Mouse (Mus musculus) cerebellum, postnatal 4 days (tissue): ENCODE results near the gene Clpx.

Experiments used
- DNase-seq, 2 experiments: peaks; one replicate each; pipeline ENCODE4 v3.0.0; 2022; ENCODE audit warnings: low spot score in 2 of 2, mixed read lengths in 1 of 2

Gene Clpx

DNA sequence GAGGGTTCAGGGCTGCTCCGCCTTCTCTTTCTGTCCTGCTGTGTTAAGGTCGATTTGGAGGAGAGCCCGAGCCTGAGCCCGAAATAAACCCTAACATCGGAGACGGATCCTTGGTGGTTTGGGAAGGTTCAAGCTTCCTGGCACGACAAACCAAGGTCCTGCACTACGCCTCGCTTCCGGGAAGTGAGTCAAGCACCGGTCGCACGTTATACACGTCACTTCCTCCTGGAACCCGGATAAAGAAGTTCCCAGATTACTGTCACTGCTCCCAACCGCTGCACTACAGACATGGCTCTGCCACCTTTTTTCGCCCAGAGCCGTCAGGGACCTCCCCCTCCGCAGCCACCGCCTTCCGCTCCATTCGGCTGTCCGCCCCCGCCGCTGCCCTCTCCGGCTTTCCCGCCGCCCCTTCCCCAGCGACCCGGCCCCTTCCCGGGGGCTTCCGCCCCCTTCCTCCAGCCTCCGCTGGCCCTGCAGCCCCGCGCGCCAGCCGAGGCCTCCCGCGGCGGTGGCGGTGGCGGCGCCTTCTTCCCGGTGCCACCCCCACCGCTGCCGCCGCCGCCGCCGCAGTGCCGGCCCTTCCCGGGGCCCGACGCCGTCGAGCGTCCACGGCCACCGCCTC is 51.9 kb downstream of the Clpx start, which contains the start of gene Pdcd7:
Gene Pdcd7 (plus strand): TSS at position 251 of the 622 bp plus-strand sequence.
- peak; percentile 85 to 92 for DNase-seq

DNA sequence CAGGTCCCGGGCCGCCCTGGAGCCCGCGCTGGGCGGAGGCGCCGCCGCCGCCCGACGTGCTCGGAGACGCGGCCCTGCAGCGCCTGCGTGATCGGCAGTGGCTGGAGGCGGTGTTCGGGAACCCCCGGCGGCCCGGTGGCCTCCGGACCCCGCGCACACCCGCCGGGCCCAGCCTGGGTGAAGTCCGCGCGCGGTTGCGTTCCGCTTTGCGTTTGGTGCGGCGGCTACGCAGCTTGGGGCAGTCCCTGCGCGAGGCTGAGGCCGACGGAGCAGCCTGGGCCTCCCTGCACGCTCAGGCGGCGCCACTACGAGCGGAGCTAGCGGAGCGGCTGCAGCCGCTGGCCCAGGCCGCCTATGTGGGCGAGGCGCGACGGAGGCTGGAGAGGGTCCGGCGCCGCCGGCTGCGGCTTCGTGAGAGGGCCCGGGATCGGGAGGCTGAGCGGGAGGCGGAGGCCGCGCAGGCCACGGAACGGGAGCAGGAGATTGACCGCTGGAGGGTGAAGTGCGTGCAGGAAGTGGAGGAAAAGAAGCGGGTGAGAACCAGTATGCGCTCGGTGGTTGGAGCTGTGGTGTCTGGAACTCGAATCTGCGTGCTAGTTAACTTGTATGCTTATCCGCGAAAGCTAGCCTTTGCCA is 52.5 kb downstream of the Clpx start:
- DNase-seq, result peak in 1 of 2 experiments; percentile 37

- DNase-seq, result no peak
Measured at GRCm38 (mm10) chr9:65347112-65347850, 53.2 kb downstream of the Clpx start.

DNA sequence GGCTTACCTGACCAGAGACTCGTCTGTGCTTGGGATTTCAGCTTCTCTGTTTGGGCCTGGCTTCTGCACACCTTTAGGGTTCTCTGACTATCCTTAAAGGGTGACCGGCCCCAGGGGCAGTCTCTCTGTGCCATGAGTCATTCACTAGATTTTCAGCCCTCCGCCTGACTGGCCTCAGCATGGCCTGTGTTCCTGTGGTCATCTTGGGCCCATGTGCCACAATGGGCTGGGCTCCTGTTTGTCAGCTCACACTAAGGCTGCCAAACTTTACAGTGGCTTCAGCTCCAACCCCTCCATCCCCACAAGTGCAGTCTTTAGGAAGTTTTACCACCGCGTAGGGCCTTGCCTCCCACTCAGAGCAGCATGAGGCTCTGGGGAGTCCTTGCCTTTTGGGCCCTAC is 59.2 kb downstream of the Clpx start:
- DNase-seq, result no peak

GRCm38 (mm10) chr9:65356561-65356960 is 62.5 kb downstream of the Clpx start:
- no peak for DNase-seq

GRCm38 (mm10) chr9:65356971-65357370 is 62.9 kb downstream of the Clpx start:
- no peak for DNase-seq

- DNase-seq, result no peak
Measured at GRCm38 (mm10) chr9:65358956-65359480, 65.0 kb downstream of the Clpx start.

GRCm38 (mm10) chr9:65360641-65361448 is 66.8 kb downstream of the Clpx start, which contains the start of gene Ubap1l:
TSS of gene Ubap1l (plus strand) at chr9:65361041.
- no peak for DNase-seq

- DNase-seq, result no peak
Measured at GRCm38 (mm10) chr9:65363684-65364083, 69.6 kb downstream of the Clpx start.

- no peak for DNase-seq
Measured at GRCm38 (mm10) chr9:65365721-65366120, 71.7 kb downstream of the Clpx start.

DNA sequence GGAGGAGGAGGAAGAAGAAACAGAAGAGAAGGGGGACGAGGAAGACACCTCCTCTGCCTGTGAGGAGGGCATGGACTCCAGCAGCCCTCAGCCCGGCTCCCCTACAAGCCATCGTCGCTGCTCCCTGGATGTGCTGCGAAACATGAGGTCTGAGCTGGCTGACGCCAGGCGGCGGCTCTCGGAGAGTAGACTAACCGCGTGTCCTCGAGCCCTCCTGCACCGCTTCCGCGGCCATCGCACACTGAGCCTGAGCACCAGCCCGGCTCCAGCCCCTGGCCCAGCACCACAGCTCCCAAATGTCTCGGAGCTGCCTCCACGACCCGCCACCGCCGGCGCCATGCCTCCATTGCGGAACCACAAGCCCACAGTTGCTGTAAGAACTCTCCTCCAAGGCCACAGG is 77.7 kb downstream of the Clpx start:
- DNase-seq, result no peak

GRCm38 (mm10) chr9:65372449-65372848 is 78.4 kb downstream of the Clpx start:
- peak in 1 of 2 experiments; percentile 19 for DNase-seq

DNA sequence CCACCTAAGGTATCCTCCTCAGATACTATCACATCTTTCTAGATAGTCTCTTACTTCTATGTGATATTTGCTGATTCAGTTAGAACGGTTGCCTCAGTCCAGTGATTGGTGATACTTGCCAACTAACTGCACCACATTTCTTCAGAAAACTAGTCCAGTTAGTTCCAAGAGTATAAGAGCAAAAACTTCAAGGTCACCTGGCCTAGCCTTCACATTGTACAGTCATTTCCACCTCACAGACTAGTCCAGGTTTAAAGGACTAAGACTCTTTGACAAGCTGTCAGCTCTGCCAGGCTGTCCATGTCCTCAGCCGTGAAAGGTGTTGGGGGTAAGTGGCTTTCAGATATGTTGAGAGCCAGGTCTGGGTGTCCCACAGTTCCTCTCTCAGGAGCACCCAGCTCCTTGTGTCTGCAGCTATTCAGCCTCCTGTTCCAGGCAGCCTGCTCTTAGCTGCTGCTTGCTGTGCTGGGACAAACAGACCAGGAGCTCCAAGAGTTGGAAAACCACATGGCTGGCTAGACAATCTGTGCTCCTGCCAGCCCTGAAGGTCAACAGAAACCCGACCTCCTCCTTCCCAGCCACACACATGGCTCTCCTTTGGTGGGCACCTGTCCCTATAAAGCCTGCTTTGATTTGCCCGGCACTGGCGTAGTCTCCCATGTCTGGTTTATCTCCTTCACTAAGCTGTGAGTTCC is 80.6 kb downstream of the Clpx start:
- no peak for DNase-seq

DNA sequence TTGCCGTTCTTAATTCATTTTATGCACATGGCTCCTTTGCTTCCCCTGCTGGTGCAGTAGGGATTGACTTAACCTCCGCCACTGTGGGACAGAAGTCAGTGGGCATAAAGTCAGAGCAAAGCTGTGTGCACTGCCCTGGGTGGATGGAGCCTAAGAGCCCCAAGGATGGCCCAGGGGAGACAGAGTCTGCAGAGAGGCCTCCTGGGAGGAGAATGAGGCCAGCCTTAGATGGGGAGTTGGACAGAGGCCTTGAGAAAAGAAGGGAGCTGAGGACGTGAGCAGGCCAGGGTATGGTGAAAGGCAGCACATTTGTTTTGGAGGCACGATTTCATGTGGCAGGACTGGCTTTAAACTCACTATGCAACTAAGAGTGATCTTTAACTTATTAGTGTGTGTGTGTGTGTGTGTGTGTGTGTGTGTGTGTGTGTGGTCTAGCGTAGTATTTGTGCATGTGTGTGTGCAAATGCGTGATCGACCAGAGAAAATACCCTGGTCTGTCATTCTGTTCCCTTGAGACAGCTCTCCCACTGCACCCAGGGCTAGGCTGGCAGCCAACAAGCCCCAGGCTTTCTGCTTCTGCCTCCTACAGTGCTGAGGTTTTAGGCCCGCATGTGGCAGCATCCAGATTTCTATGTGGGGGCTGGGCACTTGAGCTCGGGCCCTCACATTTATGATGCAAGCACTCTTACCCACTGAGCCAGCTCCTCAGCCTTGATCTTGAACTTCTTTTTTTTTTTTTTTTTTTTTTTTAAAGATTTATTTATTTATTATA is 81.3 kb downstream of the Clpx start:
- no peak for DNase-seq
